Mouse (Mus musculus): ENCODE measurements around the gene Nr6a1. TPM values are rescaled to one million over a fixed set of nuclear protein-coding genes. Genes with fewer than 3 reads are reported as not detected.

Nr6a1 gene
- polyA plus RNA-seq, 1 experiment from 2014 or later, result 6.6 TPM

GRCm38 (mm10) chr2:38874544-38875108 lies 52.9 kb downstream of the Nr6a1 start:
- 46% methylated on average over 1 of the region's 1 CpGs for WGBS

GRCm38 (mm10) chr2:38872730-38873129 lies 54.8 kb downstream of the Nr6a1 start:
- H3K4me2 ChIP-seq (replicated peaks; ENCODE audit: low read depth, low read length), result no peak overlapping the region
- no peaks in the 10 kb centered on the region for H3K4me1 ChIP-seq (replicated peaks; ENCODE audit: control insufficient read depth, insufficient read depth, low read length)
- ATAC-seq (ENCODE audit: low FRiP score) (no peak), DNase-seq (ENCODE audit: low spot score) (no peak)
- no peaks in the 10 kb centered on the region for H3K9me3 ChIP-seq (ENCODE audit: control insufficient read depth, low read length)
- H3K9ac ChIP-seq (ENCODE audit: low read depth, low read length), result no peak overlapping the region
- no peaks in the 10 kb centered on the region for H3K27me3 ChIP-seq (ENCODE audit: control insufficient read depth, insufficient read depth, low read length)
- no peak overlapping the region for H3K4me3 ChIP-seq (ENCODE audit: low read depth, low read length)
- WGBS, result 77% methylated on average over 1 of the region's 1 CpGs
- no peak overlapping the region for H3K27ac ChIP-seq (ENCODE audit: low read depth, low read length)
- H3K36me3 ChIP-seq (ENCODE audit: control insufficient read depth, insufficient read depth, low read length), result no peaks in the 10 kb centered on the region

More at GRCm38 (mm10) chr2:38874544-38875108, 52.9 kb downstream of the Nr6a1 start:
- Histone ChIP-seq H3K9ac (ENCODE audit: low read depth, low read length) (no peak overlapping the region), H3K4me1 (replicated peaks; ENCODE audit: control insufficient read depth, insufficient read depth, low read length) (no peaks in the 10 kb centered on the region), H3K4me2 (replicated peaks; ENCODE audit: low read depth, low read length) (no peak overlapping the region), H3K9me3 (ENCODE audit: control insufficient read depth, low read length) (no peaks in the 10 kb centered on the region), H3K4me3 (ENCODE audit: low read depth, low read length) (no peak overlapping the region), H3K27ac (ENCODE audit: low read depth, low read length) (no peak overlapping the region), H3K27me3 (ENCODE audit: control insufficient read depth, insufficient read depth, low read length) (no peaks in the 10 kb centered on the region), H3K36me3 (ENCODE audit: control insufficient read depth, insufficient read depth, low read length) (no peaks in the 10 kb centered on the region)
- DNase-seq (ENCODE audit: low spot score), result no peak
- no peak for ATAC-seq (ENCODE audit: low FRiP score)

GRCm38 (mm10) chr2:38866711-38867110 lies 60.8 kb downstream of the Nr6a1 start:
- H3K9ac ChIP-seq (ENCODE audit: low read depth, low read length), result no peak overlapping the region
- DNase-seq (ENCODE audit: low spot score) (no peak), ATAC-seq (ENCODE audit: low FRiP score) (no peak)
- H3K27ac ChIP-seq (ENCODE audit: low read depth, low read length), result no peak overlapping the region
- no peaks in the 10 kb centered on the region for H3K27me3 ChIP-seq (ENCODE audit: control insufficient read depth, insufficient read depth, low read length)
- no peak overlapping the region for H3K4me2 ChIP-seq (replicated peaks; ENCODE audit: low read depth, low read length)
- 0 out of 2 replicates have a peak, but pooled peaks cover 2% of the 10 kb centered on the region for H3K36me3 ChIP-seq (ENCODE audit: control insufficient read depth, insufficient read depth, low read length)
- no peaks in the 10 kb centered on the region for H3K9me3 ChIP-seq (ENCODE audit: control insufficient read depth, low read length)
- H3K4me1 ChIP-seq (replicated peaks; ENCODE audit: control insufficient read depth, insufficient read depth, low read length), result no peaks in the 10 kb centered on the region
- H3K4me3 ChIP-seq (ENCODE audit: low read depth, low read length), result no peak overlapping the region
- WGBS, result 89% methylated on average over 1 of the region's 1 CpGs

GRCm38 (mm10) chr2:38864011-38864410 lies 63.5 kb downstream of the Nr6a1 start:
- H3K4me1 ChIP-seq (replicated peaks; ENCODE audit: control insufficient read depth, insufficient read depth, low read length), result no peaks in the 10 kb centered on the region
- no peak overlapping the region for H3K4me2 ChIP-seq (replicated peaks; ENCODE audit: low read depth, low read length)
- H3K27ac ChIP-seq (ENCODE audit: low read depth, low read length), result no peak overlapping the region
- no peaks in the 10 kb centered on the region for H3K27me3 ChIP-seq (ENCODE audit: control insufficient read depth, insufficient read depth, low read length)
- ATAC-seq (ENCODE audit: low FRiP score) (no peak), DNase-seq (ENCODE audit: low spot score) (peak; percentile 48)
- H3K9ac ChIP-seq (ENCODE audit: low read depth, low read length), result no peak overlapping the region
- no peak overlapping the region for H3K4me3 ChIP-seq (ENCODE audit: low read depth, low read length)
- 0 out of 2 replicates have a peak, but pooled peaks cover 4% of the 10 kb centered on the region for H3K36me3 ChIP-seq (ENCODE audit: control insufficient read depth, insufficient read depth, low read length)
- H3K9me3 ChIP-seq (ENCODE audit: control insufficient read depth, low read length), result no peaks in the 10 kb centered on the region
- WGBS, result 69% methylated on average over 4 of the region's 4 CpGs

GRCm38 (mm10) chr2:38851797-38852196 lies 75.7 kb downstream of the Nr6a1 start:
- H3K4me2 ChIP-seq (replicated peaks; ENCODE audit: low read depth, low read length), result no peak overlapping the region
- DNase-seq (ENCODE audit: low spot score), result no peak
- H3K36me3 ChIP-seq (ENCODE audit: control insufficient read depth, insufficient read depth, low read length), result peaks cover 3% of the 10 kb centered on the region; the same call in 1 of the 2 replicates
- ATAC-seq (ENCODE audit: low FRiP score), result no peak
- no peak overlapping the region for H3K4me3 ChIP-seq (ENCODE audit: low read depth, low read length)
- H3K9ac ChIP-seq (ENCODE audit: low read depth, low read length), result no peak overlapping the region
- 83% methylated on average over 1 of the region's 1 CpGs for WGBS
- H3K27ac ChIP-seq (ENCODE audit: low read depth, low read length), result no peak overlapping the region
- no peaks in the 10 kb centered on the region for H3K27me3 ChIP-seq (ENCODE audit: control insufficient read depth, insufficient read depth, low read length)
- no peaks in the 10 kb centered on the region for H3K4me1 ChIP-seq (replicated peaks; ENCODE audit: control insufficient read depth, insufficient read depth, low read length)
- H3K9me3 ChIP-seq (ENCODE audit: control insufficient read depth, low read length), result no peaks in the 10 kb centered on the region

- Histone ChIP-seq H3K4me1 (replicated peaks; ENCODE audit: control insufficient read depth, insufficient read depth, low read length) (no peaks in the 10 kb centered on the region), H3K27ac (ENCODE audit: low read depth, low read length) (no peak overlapping the region)
- WGBS, result 96% methylated on average over 2 of the region's 2 CpGs
Observed at GRCm38 (mm10) chr2:38846319-38846718, 81.2 kb downstream of the Nr6a1 start.

GRCm38 (mm10) chr2:38835489-38835888 lies 92.0 kb downstream of the Nr6a1 start:
- no peak for ATAC-seq (ENCODE audit: low FRiP score)

More at GRCm38 (mm10) chr2:38846319-38846718, 81.2 kb downstream of the Nr6a1 start:
- no peaks in the 10 kb centered on the region for H3K27me3 ChIP-seq (ENCODE audit: control insufficient read depth, insufficient read depth, low read length)
- no peak overlapping the region for H3K9ac ChIP-seq (ENCODE audit: low read depth, low read length)
- ATAC-seq (ENCODE audit: low FRiP score) (no peak), DNase-seq (ENCODE audit: low spot score) (no peak)
- no peak overlapping the region for H3K4me3 ChIP-seq (ENCODE audit: low read depth, low read length)
- no peak overlapping the region for H3K4me2 ChIP-seq (replicated peaks; ENCODE audit: low read depth, low read length)
- no peaks in the 10 kb centered on the region for H3K9me3 ChIP-seq (ENCODE audit: control insufficient read depth, low read length)
- peaks cover 3% of the 10 kb centered on the region; the same call in 1 of the 2 replicates for H3K36me3 ChIP-seq (ENCODE audit: control insufficient read depth, insufficient read depth, low read length)

GRCm38 (mm10) chr2:38831976-38832375 lies 95.5 kb downstream of the Nr6a1 start:
- Histone ChIP-seq H3K4me3 (ENCODE audit: low read depth, low read length) (no peak overlapping the region), H3K36me3 (ENCODE audit: control insufficient read depth, insufficient read depth, low read length) (no peaks in the 10 kb centered on the region)

More at GRCm38 (mm10) chr2:38835489-38835888, 92.0 kb downstream of the Nr6a1 start:
- Histone ChIP-seq H3K36me3 (ENCODE audit: control insufficient read depth, insufficient read depth, low read length) (no peaks in the 10 kb centered on the region), H3K9me3 (ENCODE audit: control insufficient read depth, low read length) (no peaks in the 10 kb centered on the region), H3K4me1 (replicated peaks; ENCODE audit: control insufficient read depth, insufficient read depth, low read length) (no peaks in the 10 kb centered on the region), H3K4me2 (replicated peaks; ENCODE audit: low read depth, low read length) (no peak overlapping the region), H3K4me3 (ENCODE audit: low read depth, low read length) (no peak overlapping the region), H3K27me3 (ENCODE audit: control insufficient read depth, insufficient read depth, low read length) (no peaks in the 10 kb centered on the region), H3K27ac (ENCODE audit: low read depth, low read length) (no peak overlapping the region), H3K9ac (ENCODE audit: low read depth, low read length) (no peak overlapping the region)
- 95% methylated on average over 6 of the region's 6 CpGs for WGBS
- DNase-seq (ENCODE audit: low spot score), result no peak

GRCm38 (mm10) chr2:38829521-38829920 lies 98.0 kb downstream of the Nr6a1 start:
- 91% methylated on average over 1 of the region's 1 CpGs for WGBS
- no peak overlapping the region for H3K4me2 ChIP-seq (replicated peaks; ENCODE audit: low read depth, low read length)

More at GRCm38 (mm10) chr2:38831976-38832375, 95.5 kb downstream of the Nr6a1 start:
- Histone ChIP-seq H3K27ac (ENCODE audit: low read depth, low read length) (no peak overlapping the region), H3K9ac (ENCODE audit: low read depth, low read length) (no peak overlapping the region), H3K4me1 (replicated peaks; ENCODE audit: control insufficient read depth, insufficient read depth, low read length) (no peaks in the 10 kb centered on the region), H3K9me3 (ENCODE audit: control insufficient read depth, low read length) (no peaks in the 10 kb centered on the region), H3K27me3 (ENCODE audit: control insufficient read depth, insufficient read depth, low read length) (no peaks in the 10 kb centered on the region), H3K4me2 (replicated peaks; ENCODE audit: low read depth, low read length) (no peak overlapping the region)
- ATAC-seq (ENCODE audit: low FRiP score) (no peak), DNase-seq (ENCODE audit: low spot score) (no peak)

More at GRCm38 (mm10) chr2:38829521-38829920, 98.0 kb downstream of the Nr6a1 start:
- no peak overlapping the region for H3K4me3 ChIP-seq (ENCODE audit: low read depth, low read length)
- no peaks in the 10 kb centered on the region for H3K36me3 ChIP-seq (ENCODE audit: control insufficient read depth, insufficient read depth, low read length)
- no peaks in the 10 kb centered on the region for H3K4me1 ChIP-seq (replicated peaks; ENCODE audit: control insufficient read depth, insufficient read depth, low read length)
- ATAC-seq (ENCODE audit: low FRiP score) (no peak), DNase-seq (ENCODE audit: low spot score) (no peak)
- H3K27ac ChIP-seq (ENCODE audit: low read depth, low read length), result no peak overlapping the region
- no peaks in the 10 kb centered on the region for H3K27me3 ChIP-seq (ENCODE audit: control insufficient read depth, insufficient read depth, low read length)
- no peak overlapping the region for H3K9ac ChIP-seq (ENCODE audit: low read depth, low read length)
- H3K9me3 ChIP-seq (ENCODE audit: control insufficient read depth, low read length), result no peaks in the 10 kb centered on the region

All from hindbrain, embryonic 11.5 days (tissue).